Mouse (Mus musculus): ENCODE measurements around the gene B4galt2.

Gene B4galt2

GRCm38 (mm10) chr4:117835531-117836111 is 47.7 kb downstream of the B4galt2 start:
- DNase-seq (ENCODE audit: low spot score) = peak; percentile 64

- DNase-seq (ENCODE audit: low spot score) = peak; percentile 78
These were observed 48.3 kb downstream of the B4galt2 start for GRCm38 (mm10) chr4:117834845-117835530.

GRCm38 (mm10) chr4:117834457-117834844 is 48.8 kb downstream of the B4galt2 start, which contains the start of gene Slc6a9:
Gene Slc6a9, plus strand, starts transcription at chr4:117834506.
- no peak for DNase-seq (ENCODE audit: low spot score)

GRCm38 (mm10) chr4:117831920-117832691 is 51.2 kb downstream of the B4galt2 start:
- no peak for DNase-seq (ENCODE audit: low spot score)

DNA sequence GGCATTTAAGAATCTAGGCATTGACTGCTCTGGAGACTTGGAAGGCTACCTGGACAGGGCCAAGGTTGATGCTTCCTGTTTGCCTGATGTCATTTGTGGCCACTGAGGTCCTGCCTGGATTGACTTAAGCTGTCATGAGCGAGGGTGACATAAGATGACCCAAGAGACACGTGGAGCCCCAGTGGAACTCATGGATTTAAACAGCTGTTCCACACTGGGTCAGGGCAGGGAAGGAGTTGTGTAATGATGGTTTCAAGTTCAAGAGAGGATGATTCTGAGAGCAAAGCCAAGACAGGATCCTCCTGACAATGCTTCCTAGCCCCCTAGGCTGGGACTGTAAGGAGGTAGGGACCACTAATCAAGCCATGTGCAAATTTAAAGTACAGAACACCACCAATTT is 51.8 kb downstream of the B4galt2 start:
- no peak for DNase-seq (ENCODE audit: low spot score)

GRCm38 (mm10) chr4:117830801-117831200 is 52.5 kb downstream of the B4galt2 start:
- DNase-seq (ENCODE audit: low spot score) = no peak

GRCm38 (mm10) chr4:117830124-117830551 is 53.1 kb downstream of the B4galt2 start:
- DNase-seq (ENCODE audit: low spot score) = peak; percentile 74

DNA sequence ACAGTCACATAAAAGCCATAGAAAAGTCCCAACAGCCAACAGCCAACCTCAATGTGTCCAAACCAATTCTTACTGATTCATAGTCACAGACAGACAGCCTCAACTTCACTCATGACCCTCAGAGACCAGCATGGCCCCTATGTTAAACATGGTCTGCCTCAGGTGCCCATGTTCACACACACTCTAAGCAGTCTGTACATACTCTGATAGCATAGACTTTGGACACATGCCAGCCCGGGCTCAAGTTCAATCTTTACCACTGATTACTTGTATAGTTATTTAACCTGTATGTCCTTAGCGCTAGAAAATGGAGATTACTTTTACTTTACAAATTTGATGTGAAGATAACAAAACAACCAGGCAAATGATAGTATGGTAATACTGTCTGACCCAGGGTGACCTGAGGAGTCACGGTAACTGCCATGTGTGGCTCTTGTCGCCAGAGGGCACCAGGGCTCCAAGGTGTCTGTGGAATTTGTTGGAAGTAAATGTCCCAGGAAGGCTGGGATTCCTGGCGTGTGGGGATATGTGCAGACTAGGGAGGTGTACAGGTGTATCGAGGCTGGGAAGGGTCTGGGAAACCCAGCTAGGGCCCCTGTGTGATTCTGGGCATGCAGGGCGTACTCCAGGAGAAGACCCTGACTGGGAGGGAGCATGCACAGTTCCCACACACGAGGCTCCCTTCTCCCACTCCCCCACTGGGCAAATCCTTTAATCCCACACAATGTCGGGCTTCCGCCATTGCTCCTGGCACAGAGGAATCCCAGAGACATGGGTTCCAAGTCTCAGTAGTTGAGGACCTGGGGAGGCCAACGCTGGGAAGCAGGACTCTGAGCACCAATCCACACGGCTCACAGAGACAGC is 53.8 kb downstream of the B4galt2 start:
- DNase-seq (ENCODE audit: low spot score) = peak; percentile 67

DNA sequence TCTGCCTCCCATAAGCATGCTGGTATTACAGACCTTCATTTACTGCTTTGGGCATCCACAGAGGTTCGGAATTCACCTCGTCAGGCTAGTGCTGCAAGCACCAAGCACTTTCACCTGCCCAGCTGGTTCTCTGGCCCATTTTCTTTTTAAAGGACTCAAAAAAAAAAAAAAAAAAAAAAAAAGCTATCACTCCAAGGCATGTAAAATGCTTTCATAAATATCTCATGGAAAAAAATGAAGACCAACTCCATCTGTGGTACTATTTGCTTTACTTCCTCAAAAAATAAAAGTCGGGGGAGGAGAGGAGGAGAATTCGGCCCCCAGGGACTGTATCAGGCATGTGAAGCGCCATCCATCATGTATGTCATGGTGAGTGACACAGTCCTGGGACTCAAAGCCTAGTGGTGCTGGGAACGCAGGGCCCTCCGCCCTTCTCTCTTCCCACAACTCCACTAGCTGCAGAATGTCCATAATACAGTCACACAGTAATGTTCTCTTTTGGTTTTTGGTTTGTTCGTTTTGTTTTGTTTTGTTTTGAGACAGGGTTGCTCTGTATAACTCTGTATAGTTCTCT is 54.6 kb downstream of the B4galt2 start:
- no peak for DNase-seq (ENCODE audit: low spot score)
